Mouse (Mus musculus) gastrocnemius, adult 18-20 months (tissue): ENCODE data around the gene Mettl24. TPM values are rescaled to one million over a fixed set of nuclear protein-coding genes. Genes with fewer than 3 reads are reported as not detected.

Experiments used
- DNase-seq: peaks from one replicate; pipeline ENCODE4 v3.0.0; 2021; ENCODE audit warnings: low spot score
- long read RNA-seq, 2 experiments: library from polyadenylated mRNA; stranded (forward); transcript quantifications; one replicate each; pipeline ENCODE4 v2.0.0; 2021
- total RNA-seq, 2 experiments: library from RNA; stranded (reverse); gene quantifications; 2 replicates each; pipeline ENCODE4 v1.2.3; 2021

Mettl24 gene
- under 1 TPM; 0.14 to 0.66 TPM for total RNA-seq
- long read RNA-seq, experiment 1, partial matches to known transcripts = 0 of 2 reads
- long read RNA-seq, experiment 1, other reads (novel, unspliced or antisense) = 1 of 2 reads
- long read RNA-seq, experiment 2 = 0 reads

- DNase-seq = peak; percentile 70
These were observed at the start of gene Mettl24 for GRCm38 (mm10) chr10:40683092-40683867. TSS of gene Mettl24 (plus strand) at chr10:40683282.

GRCm38 (mm10) chr10:40637331-40637730, 45.8 kb upstream of the Mettl24 start:
- DNase-seq = no peak

GRCm38 (mm10) chr10:40638276-40638675, 44.8 kb upstream of the Mettl24 start:
- no peak for DNase-seq

GRCm38 (mm10) chr10:40638823-40639819, 44.0 kb upstream of the Mettl24 start:
- DNase-seq = no peak

- DNase-seq = no peak
These were observed 42.7 kb upstream of the Mettl24 start for GRCm38 (mm10) chr10:40640406-40640805.

- no peak for DNase-seq
These were observed 41.2 kb upstream of the Mettl24 start for GRCm38 (mm10) chr10:40641901-40642300.

GRCm38 (mm10) chr10:40643126-40643525, 40.0 kb upstream of the Mettl24 start:
- DNase-seq = no peak

GRCm38 (mm10) chr10:40644456-40644855, 38.6 kb upstream of the Mettl24 start:
- DNase-seq = no peak

GRCm38 (mm10) chr10:40645346-40645745, 37.7 kb upstream of the Mettl24 start:
- DNase-seq = no peak

GRCm38 (mm10) chr10:40648776-40649175, 34.3 kb upstream of the Mettl24 start:
- DNase-seq = no peak

- DNase-seq = no peak
These were observed 33.4 kb upstream of the Mettl24 start for GRCm38 (mm10) chr10:40649634-40650033.

GRCm38 (mm10) chr10:40651676-40652075, 31.4 kb upstream of the Mettl24 start:
- no peak for DNase-seq

GRCm38 (mm10) chr10:40665270-40665669, 17.8 kb upstream of the Mettl24 start:
- DNase-seq = no peak

- DNase-seq = no peak
These were observed 16.1 kb upstream of the Mettl24 start for GRCm38 (mm10) chr10:40666943-40667342.

- DNase-seq = no peak
These were observed 14.4 kb upstream of the Mettl24 start for GRCm38 (mm10) chr10:40668640-40669039.

- DNase-seq = no peak
These were observed 10.3 kb upstream of the Mettl24 start for GRCm38 (mm10) chr10:40672587-40673296.

- no peak for DNase-seq
These were observed 9.8 kb upstream of the Mettl24 start for GRCm38 (mm10) chr10:40673297-40673665.

GRCm38 (mm10) chr10:40674151-40674550, 8.9 kb upstream of the Mettl24 start:
- no peak for DNase-seq

GRCm38 (mm10) chr10:40675921-40676320, 7.2 kb upstream of the Mettl24 start:
- no peak for DNase-seq

- no peak for DNase-seq
These were observed 4.6 kb upstream of the Mettl24 start for GRCm38 (mm10) chr10:40678477-40678876.

- DNase-seq = no peak
These were observed 612 bp upstream of the Mettl24 start for GRCm38 (mm10) chr10:40682470-40682869.
